Mouse (Mus musculus) cerebellum, postnatal 10 days (tissue): ENCODE measurements at regions not wholly inside any gene's neighbourhood (a gene's known extent, or its start where the extent isn't known, plus 50 kb on each side); places are given as distances from the start of the nearest gene placed in this dataset.

ENCODE experiments used
- DNase-seq, 2 experiments: peaks; one replicate each; pipeline ENCODE4 v3.0.0; 2021; ENCODE audit warnings: mixed read lengths in 2 of 2

GRCm38 (mm10) chr7:59711741-59712140 is 293.1 kb downstream of the Snurf start:
- DNase-seq: peak; percentile 6 to 9
